Mouse (Mus musculus) kidney, adult 18-20 months (tissue): Measurements from ENCODE around the gene Shh.

Source experiments
- DNase-seq: peaks from one replicate; pipeline ENCODE4 v3.0.0; 2021

The Shh gene

GRCm38 (mm10) chr5:28466760-28467306, at the start of gene Shh:
Shh (minus strand) TSS chr5:28467256.
- no peak for DNase-seq

GRCm38 (mm10) chr5:28500792-28501439, 33.9 kb upstream of the Shh start:
- peak; percentile 82 for DNase-seq

- no peak for DNase-seq
These were observed 31.8 kb upstream of the Shh start for GRCm38 (mm10) chr5:28498846-28499245.

- DNase-seq: no peak
These were observed 28.9 kb upstream of the Shh start for GRCm38 (mm10) chr5:28495712-28496650.

GRCm38 (mm10) chr5:28493550-28493949, 26.5 kb upstream of the Shh start:
- DNase-seq: no peak

- DNase-seq: no peak
These were observed 15.9 kb upstream of the Shh start for GRCm38 (mm10) chr5:28482991-28483390.

GRCm38 (mm10) chr5:28481730-28482129, 14.7 kb upstream of the Shh start:
- DNase-seq: no peak

- no peak for DNase-seq
These were observed 9.6 kb upstream of the Shh start for GRCm38 (mm10) chr5:28476389-28477379.

GRCm38 (mm10) chr5:28473556-28473955, 6.5 kb upstream of the Shh start:
- DNase-seq: no peak

GRCm38 (mm10) chr5:28469525-28470202, 2.6 kb upstream of the Shh start:
- DNase-seq: peak; percentile 82

- no peak for DNase-seq
These were observed 705 bp downstream of the Shh start for GRCm38 (mm10) chr5:28466351-28466750.

- peak; percentile 58 for DNase-seq
These were observed 1.5 kb downstream of the Shh start for GRCm38 (mm10) chr5:28465526-28465925.

GRCm38 (mm10) chr5:28465099-28465406, 2.0 kb downstream of the Shh start:
- peak; percentile 57 for DNase-seq

GRCm38 (mm10) chr5:28464361-28465098, 2.5 kb downstream of the Shh start:
- peak; percentile 72 for DNase-seq

- DNase-seq: peak; percentile 76
These were observed 3.4 kb downstream of the Shh start for GRCm38 (mm10) chr5:28463656-28464055.

GRCm38 (mm10) chr5:28462741-28463590, 4.1 kb downstream of the Shh start:
- DNase-seq: peak; percentile 56

- no peak for DNase-seq
These were observed 5.7 kb downstream of the Shh start for GRCm38 (mm10) chr5:28461376-28461775.

- no peak for DNase-seq
These were observed 6.3 kb downstream of the Shh start for GRCm38 (mm10) chr5:28460556-28461350.

GRCm38 (mm10) chr5:28459456-28460225, 7.4 kb downstream of the Shh start:
- no peak for DNase-seq
